Mouse (Mus musculus): Measurements from ENCODE around the gene Slc30a5. TPM values are rescaled to one million over a fixed set of nuclear protein-coding genes. Genes with fewer than 3 reads are reported as not detected.

Slc30a5 gene
- total RNA-seq, 4 experiments from 2014 or later = 7.4 to 10.3 (median 8.9) TPM

GRCm38 (mm10) chr13:100775252-100776055 lies 57.8 kb downstream of the Slc30a5 start, which contains the start of gene Cenph:
Cenph (minus strand) TSS chr13:100775899.
- DNase-seq (ENCODE audit: low spot score in 2 of 2) = peak; percentile 65 to 66

- DNase-seq (ENCODE audit: low spot score in 2 of 2) = no peak
Measured at GRCm38 (mm10) chr13:100774704-100775103, 58.5 kb downstream of the Slc30a5 start.

- DNase-seq (ENCODE audit: low spot score in 2 of 2) = no peak
Measured at GRCm38 (mm10) chr13:100755329-100755728, 77.9 kb downstream of the Slc30a5 start.

- no peak for DNase-seq (ENCODE audit: low spot score in 2 of 2)
Measured at GRCm38 (mm10) chr13:100754186-100754585, 79.0 kb downstream of the Slc30a5 start.

GRCm38 (mm10) chr13:100753011-100753410 lies 80.2 kb downstream of the Slc30a5 start:
- no peak for DNase-seq (ENCODE audit: low spot score in 2 of 2)

Other genes with a start within 250 kb of the Slc30a5 start
- gene Marveld2, start 216.5 kb downstream of the Slc30a5 start, total RNA-seq (2022) = under 1 TPM; 0.43 to 0.94 (median 0.63) TPM
- gene Ak6, start 182.4 kb downstream of the Slc30a5 start, total RNA-seq (2022) = 10 to 100 TPM; 68.7 to 75.7 (median 73.5) TPM
- gene Rad17, start 182.4 kb downstream of the Slc30a5 start, total RNA-seq (2022) = 10 to 100 TPM; 10.0 to 14.6 (median 12.8) TPM
- gene Taf9, start 181.8 kb downstream of the Slc30a5 start, total RNA-seq (2022) = 10 to 100 TPM in 1 of 4 experiments, 1 to 10 TPM in 3; 2.1 to 15.4 (median 9.3) TPM
- gene Ccdc125, start 163.7 kb downstream of the Slc30a5 start, total RNA-seq (2022) = under 1 TPM in 3 of 4 experiments, not detected in 1; 0.29 to 0.43 (median 0.38) TPM
- gene Cdk7, start 102.5 kb downstream of the Slc30a5 start, total RNA-seq (2022) = 10 to 100 TPM in 3 of 4 experiments, 1 to 10 TPM in 1; 9.1 to 13.1 (median 11.8) TPM
- 100 to 1,000 TPM; 111 to 125 (median 118) TPM for gene Mrps36, start 88.8 kb downstream of the Slc30a5 start, total RNA-seq (2022)
- not detected for gene Cenph, start 57.5 kb downstream of the Slc30a5 start, total RNA-seq (2022)
- under 1 TPM in 1 of 4 experiments, not detected in 3; 0.25 TPM for gene Ccnb1, start 46.9 kb downstream of the Slc30a5 start, total RNA-seq (2022)

Data from gastrocnemius, adult 8-10 months (tissue).